Mouse (Mus musculus) MEL (cell line): ENCODE measurements around the gene Kpnb1. TPM values are rescaled to one million over a fixed set of nuclear protein-coding genes. Genes with fewer than 3 reads are reported as not detected.

Experiments
- DNase-seq: peaks from one replicate; pipeline ENCODE4 v3.0.0; 2011; ENCODE audit warnings: low read depth, low spot score
- H3K27ac ChIP-seq: 2 replicates; pipeline ENCODE4 v1.5.1; 2012; ENCODE audit warnings: low read depth, mild to moderate bottlenecking, control low read depth, low read length, moderate library complexity; ENCODE audit not compliant: control insufficient read depth
- H3K27me3 ChIP-seq, 2 experiments: fragments of 150-350 bp in 1 of 2; sonication (generic) in 1 of 2; 2 replicates each; pipeline ENCODE4 v1.6.1; 2012; ENCODE audit warnings: low read length in 2 of 2, mild to moderate bottlenecking in 2 of 2, improper control_type of control experiment in 1 of 2, moderate library complexity in 1 of 2; ENCODE audit not compliant: insufficient read depth in 2 of 2, control insufficient read depth in 1 of 2
- H3K36me3 ChIP-seq, 2 experiments: 2 replicates each; pipeline ENCODE4 v1.6.1; 2012 to 2014; ENCODE audit warnings: low read length in 2 of 2, improper control_type of control experiment in 1 of 2, inconsistent platforms in 1 of 2, mild to moderate bottlenecking in 1 of 2; ENCODE audit not compliant: insufficient read depth in 2 of 2, control insufficient read depth in 1 of 2
- H3K4me1 ChIP-seq, 2 experiments: fragments of 150-350 bp in 1 of 2; sonication (generic) in 1 of 2; 2 replicates each; pipeline ENCODE4 v1.6.1; 2012; ENCODE audit warnings: low read length in 2 of 2, improper control_type of control experiment in 1 of 2, mild to moderate bottlenecking in 1 of 2; ENCODE audit not compliant: insufficient read depth in 2 of 2, control insufficient read depth in 1 of 2
- H3K4me3 ChIP-seq, 2 experiments: fragments of 150-350 bp in 1 of 2; sonication (generic) in 1 of 2; 2 replicates each; pipeline ENCODE4 v1.5.1; 2012; ENCODE audit warnings: low read depth in 2 of 2, low read length in 2 of 2, mild to moderate bottlenecking in 2 of 2, moderate library complexity in 2 of 2, control low read depth in 1 of 2, improper control_type of control experiment in 1 of 2; ENCODE audit not compliant: control insufficient read depth in 1 of 2, insufficient read depth in 1 of 2
- H3K79me2 ChIP-seq: 2 replicates; pipeline ENCODE4 v1.6.1; 2012; ENCODE audit warnings: mild to moderate bottlenecking, low read length, moderate library complexity; ENCODE audit not compliant: control insufficient read depth, poor library complexity, insufficient read depth
- H3K9ac ChIP-seq: 2 replicates; pipeline ENCODE4 v1.6.1; 2012; ENCODE audit warnings: low read depth, mild to moderate bottlenecking, control low read depth, low read length, moderate library complexity; ENCODE audit not compliant: control insufficient read depth, poor library complexity, severe bottlenecking
- H3K9me3 ChIP-seq: fragments of 150-350 bp; sonication (generic); replicated peaks from 2 replicates; pipeline ENCODE4 v1.6.1; 2012; ENCODE audit warnings: mild to moderate bottlenecking, low read length, improper control_type of control experiment, moderate library complexity; ENCODE audit not compliant: insufficient read depth
- BHLHE40 ChIP-seq: IDR thresholded peaks from 2 replicates; pipeline ENCODE4 v1.6.1; 2012; ENCODE audit warnings: low read depth, mild to moderate bottlenecking, inconsistent platforms, low read length, improper control_type of control experiment, borderline replicate concordance
- CHD1 ChIP-seq: IDR thresholded peaks from 2 replicates; pipeline ENCODE4 v1.6.1; 2012; ENCODE audit warnings: low read depth, mild to moderate bottlenecking, inconsistent platforms, low read length, improper control_type of control experiment
- CHD2 ChIP-seq: IDR thresholded peaks from 2 replicates; pipeline ENCODE4 v1.6.1; 2011; ENCODE audit warnings: low read length, improper control_type of control experiment
- CTCF ChIP-seq, 3 experiments: IDR thresholded peaks in 2 of 3; conservative IDR thresholded peaks in 1 of 3; 2 replicates each; pipeline ENCODE4 v1.5.1; 2011 to 2012; ENCODE audit warnings: low read length in 3 of 3, low read depth in 2 of 3, mild to moderate bottlenecking in 2 of 3, improper control_type of control experiment in 1 of 3, inconsistent platforms in 1 of 3, mixed read lengths in 1 of 3, moderate library complexity in 1 of 3; ENCODE audit not compliant: control insufficient read depth in 1 of 3, insufficient read depth in 1 of 3, poor library complexity in 1 of 3, severe bottlenecking in 1 of 3
- ELF1 ChIP-seq: IDR thresholded peaks from 2 replicates; pipeline ENCODE4 v1.6.1; 2014; ENCODE audit warnings: low read depth, mild to moderate bottlenecking, inconsistent platforms, low read length, improper control_type of control experiment, moderate library complexity
- ETS1 ChIP-seq: IDR thresholded peaks from 2 replicates; pipeline ENCODE4 v1.6.1; 2012; ENCODE audit warnings: low read depth, mild to moderate bottlenecking, inconsistent platforms, low read length, improper control_type of control experiment, moderate library complexity
- GABPA ChIP-seq: IDR thresholded peaks from 2 replicates; pipeline ENCODE4 v1.6.1; 2012; ENCODE audit warnings: low read depth, mild to moderate bottlenecking, inconsistent platforms, low read length, improper control_type of control experiment, moderate library complexity
- HCFC1 ChIP-seq: IDR thresholded peaks from 2 replicates; pipeline ENCODE4 v1.6.1; 2012; ENCODE audit warnings: low read depth, mild to moderate bottlenecking, inconsistent platforms, low read length, improper control_type of control experiment, moderate library complexity
- JUND ChIP-seq: IDR thresholded peaks from 2 replicates; pipeline ENCODE4 v1.6.1; 2011; ENCODE audit warnings: low read depth, mild to moderate bottlenecking, improper control_type of control experiment, low read length
- MAFK ChIP-seq: IDR thresholded peaks from 2 replicates; pipeline ENCODE4 v1.6.1; 2011; ENCODE audit warnings: low read depth, mild to moderate bottlenecking, low read length, improper control_type of control experiment, borderline replicate concordance
- MAX ChIP-seq: IDR thresholded peaks from 2 replicates; pipeline ENCODE4 v1.6.1; 2011; ENCODE audit warnings: low read length, improper control_type of control experiment
- MEF2A ChIP-seq: IDR thresholded peaks from 2 replicates; pipeline ENCODE4 v1.6.1; 2014; ENCODE audit warnings: low read depth, mild to moderate bottlenecking, inconsistent platforms, low read length, improper control_type of control experiment; ENCODE audit not compliant: poor library complexity, insufficient replicate concordance, severe bottlenecking; ENCODE audit errors: extremely low read depth
- MXI1 ChIP-seq: IDR thresholded peaks from 2 replicates; pipeline ENCODE4 v1.6.1; 2011; ENCODE audit warnings: mild to moderate bottlenecking, low read depth, low read length, improper control_type of control experiment
- MYB ChIP-seq: IDR thresholded peaks from 2 replicates; pipeline ENCODE4 v1.6.1; 2011; ENCODE audit warnings: mild to moderate bottlenecking, low read depth, low read length, improper control_type of control experiment
- MYC ChIP-seq: IDR thresholded peaks from 2 replicates; pipeline ENCODE4 v1.6.1; 2011; ENCODE audit warnings: low read depth, mild to moderate bottlenecking, low read length, improper control_type of control experiment, moderate library complexity
- POLR2AphosphoS2 ChIP-seq: IDR thresholded peaks from 2 replicates; pipeline ENCODE4 v1.6.1; 2011; ENCODE audit warnings: low read length, improper control_type of control experiment
- POLR2AphosphoS5 ChIP-seq: IDR thresholded peaks from 2 replicates; pipeline ENCODE4 v1.6.1; 2012; ENCODE audit warnings: low read depth, borderline replicate concordance, mild to moderate bottlenecking, inconsistent platforms, low read length, moderate library complexity, mixed read lengths
- RAD21 ChIP-seq: IDR thresholded peaks from 2 replicates; pipeline ENCODE4 v1.6.1; 2011; ENCODE audit warnings: mild to moderate bottlenecking, low read depth, low read length, improper control_type of control experiment
- RCOR1 ChIP-seq: IDR thresholded peaks from 2 replicates; pipeline ENCODE4 v1.6.1; 2012; ENCODE audit warnings: low read depth, mild to moderate bottlenecking, inconsistent platforms, low read length, improper control_type of control experiment
- SIN3A ChIP-seq: IDR thresholded peaks from 2 replicates; pipeline ENCODE4 v1.6.1; 2012; ENCODE audit warnings: low read length, improper control_type of control experiment, inconsistent platforms
- SMC3 ChIP-seq: IDR thresholded peaks from 2 replicates; pipeline ENCODE4 v1.6.1; 2011; ENCODE audit warnings: low read depth, low read length, improper control_type of control experiment
- TAL1 ChIP-seq: IDR thresholded peaks from 2 replicates; pipeline ENCODE4 v1.6.1; 2012; ENCODE audit warnings: mild to moderate bottlenecking, inconsistent platforms, low read length, moderate library complexity, mixed read lengths
- TCF12 ChIP-seq: IDR thresholded peaks from 2 replicates; pipeline ENCODE4 v1.6.1; 2014; ENCODE audit warnings: low read depth, mild to moderate bottlenecking, inconsistent platforms, low read length, improper control_type of control experiment, moderate library complexity
- UBTF ChIP-seq: IDR thresholded peaks from 2 replicates; pipeline ENCODE4 v1.6.1; 2012; ENCODE audit warnings: low read depth, mild to moderate bottlenecking, inconsistent platforms, low read length, improper control_type of control experiment, moderate library complexity, borderline replicate concordance; ENCODE audit not compliant: insufficient read depth
- USF1 ChIP-seq: IDR thresholded peaks from 2 replicates; pipeline ENCODE4 v1.6.1; 2014; ENCODE audit warnings: low read depth, mild to moderate bottlenecking, inconsistent platforms, low read length, improper control_type of control experiment, moderate library complexity
- USF2 ChIP-seq, 2 experiments: IDR thresholded peaks; 2 replicates each; pipeline ENCODE4 v1.6.1; 2011 to 2012; ENCODE audit warnings: improper control_type of control experiment in 2 of 2, low read length in 2 of 2, borderline replicate concordance in 1 of 2, inconsistent platforms in 1 of 2, low read depth in 1 of 2, mild to moderate bottlenecking in 1 of 2; ENCODE audit not compliant: insufficient read depth in 1 of 2
- ZC3H11A ChIP-seq: IDR thresholded peaks from 2 replicates; pipeline ENCODE4 v1.6.1; 2012; ENCODE audit warnings: low read depth, mild to moderate bottlenecking, inconsistent platforms, low read length, improper control_type of control experiment
- polyA plus RNA-seq, 2 experiments: library from polyadenylated mRNA; stranded (reverse) in 1 of 2; unstranded in 1 of 2; fragments of >175 nt in 1 of 2; fragments of >200 nt in 1 of 2; gene quantifications; 2 replicates each; pipeline versions ENCODE4 v1.2.1 to v1.2.4; 2012; ENCODE audit warnings: low replicate concordance in 2 of 2, low read depth in 1 of 2; ENCODE audit not compliant: insufficient read length in 2 of 2, insufficient read depth in 1 of 2, missing spikeins in 1 of 2
- total RNA-seq: library from RNA; depleted of rRNA; stranded (reverse); fragments of 300-350 nt; gene quantifications from 2 replicates; pipeline ENCODE4 v1.2.3, GENCODE M21; 2012

Kpnb1 gene
- total and polyA plus RNA-seq, 3 experiments = 237 to 463 (median 275) TPM

- H3K9me3 ChIP-seq = no peaks in the 10 kb centered on the region
- peak; percentile 83 for DNase-seq
- no peaks in the 10 kb centered on the region for H3K27me3 ChIP-seq
- no peaks in the 10 kb centered on the region for H3K36me3 ChIP-seq
- H3K4me3 ChIP-seq = no peak overlapping the region
- H3K27ac ChIP-seq = no peak overlapping the region
- H3K9ac ChIP-seq = no peak overlapping the region
- no peaks in the 10 kb centered on the region for H3K79me2 ChIP-seq
- no peaks in the 10 kb centered on the region for H3K4me1 ChIP-seq
- TF ChIP-seq MAX (no peak), UBTF (no peak), TCF12 (peak; percentile 36; the same call in 1 of the 2 replicates), HCFC1 (0 out of 2 replicates have a peak, but pooled peaks have one; percentile 21), POLR2AphosphoS5 (no peak), MYC (no peak), SMC3 (peak; percentile 88), BHLHE40 (0 out of 2 replicates have a peak, but pooled peaks have one; percentile 53), POLR2AphosphoS2 (no peak), RAD21 (peak; percentile 80), ETS1 (0 out of 2 replicates have a peak, but pooled peaks have one; percentile 20), GABPA (peak; percentile 23; the same call in 1 of the 2 replicates), RCOR1 (0 out of 2 replicates have a peak, but pooled peaks have one; percentile 28), MEF2A (no peak), CHD1 (no peak), CHD2 (no peak), JUND (0 out of 2 replicates have a peak, but pooled peaks have one; percentile 32), SIN3A (peak; percentile 49; the same call in 1 of the 2 replicates), TAL1 (no peak), ZC3H11A (peak; percentile 82), MXI1 (peak; percentile 44; the same call in 1 of the 2 replicates), USF1 (0 out of 2 replicates have a peak, but pooled peaks have one; percentile 6), USF2 (IDR thresholded peaks at IDR 0.05; ENCODE audit: borderline replicate concordance in 1 of 2, insufficient read depth in 1 of 2, low read depth in 1 of 2, low read length in 2 of 2) (no peak), ELF1 (0 out of 2 replicates have a peak, but pooled peaks have one; percentile 38), MAFK (no peak), CTCF (IDR thresholded peaks at IDR 0.05 in 2 of 3, conservative IDR thresholded peaks at IDR 0.05 in 1 of 3; ENCODE audit: control insufficient read depth in 1 of 3, insufficient read depth in 1 of 3, low read depth in 2 of 3, low read length in 3 of 3, poor library complexity in 1 of 3, severe bottlenecking in 1 of 3) (peak; percentile 89 to 94 (median 91)), MYB (no peak)
Measured at GRCm38 (mm10) chr11:97198601-97199000, 10.9 kb upstream of the Kpnb1 start.
